Mouse (Mus musculus): ENCODE data around the gene Flna. TPM values are rescaled to one million over a fixed set of nuclear protein-coding genes. Genes with fewer than 3 reads are reported as not detected.
A peak's percentile ranks its signal among the peaks of the same experiment; 100 is the strongest.

Flna gene
- polyA plus RNA-seq (2011; ENCODE audit: insufficient read depth, insufficient read length, low read depth, missing spikeins): 288 and 325 TPM in 2 replicates

DNA sequence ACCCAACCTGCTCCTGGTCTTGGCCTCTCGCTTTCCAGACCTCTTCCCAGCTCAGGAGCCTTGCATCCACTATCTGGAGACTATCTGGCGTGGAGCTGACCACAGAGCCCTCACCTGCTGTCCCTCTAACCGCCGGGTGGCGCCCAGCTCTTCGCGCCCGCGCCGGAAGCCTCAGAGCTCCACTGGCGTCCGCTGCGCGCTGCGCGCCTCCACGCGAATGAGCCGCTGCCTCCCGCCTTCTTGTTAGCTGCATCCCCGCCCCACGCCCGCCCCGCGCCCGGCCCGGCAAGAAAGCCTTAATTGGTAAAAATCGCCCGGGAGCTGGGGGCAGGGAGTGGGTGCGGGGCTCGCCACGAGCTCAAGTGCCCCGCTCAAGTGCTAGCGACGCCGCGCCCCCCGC lies at the start of gene Flna:
Flna (minus strand) TSS at position 206 of the 400 bp plus-strand sequence.
- Histone ChIP-seq H3K9ac (ENCODE audit: low read depth, poor library complexity, severe bottlenecking) (peak within 1 kb of the TSS; percentile 64), H3K4me1 (ENCODE audit: control insufficient read depth, insufficient read depth, low read length) (no peaks in the 10 kb centered on the region), H3K27ac (ENCODE audit: insufficient read depth, low read length) (no peak within 1 kb of the TSS), H3K9me3 (replicated peaks; ENCODE audit: control insufficient read depth, insufficient read depth, low read length, poor library complexity, severe bottlenecking) (no peaks in the 10 kb centered on the region), H3K27me3 (ENCODE audit: control insufficient read depth, insufficient read depth, low read length, poor library complexity, severe bottlenecking) (no peaks in the 10 kb centered on the region), H3K4me3 (ENCODE audit: low read depth, low read length) (peak within 1 kb of the TSS; percentile 52), H3K36me3 (ENCODE audit: control insufficient read depth, insufficient read depth, low read length, poor library complexity, severe bottlenecking) (no peaks in the 10 kb centered on the region)
- TF ChIP-seq CTCF (IDR thresholded peaks at IDR 0.05; ENCODE audit: low read depth, low read length) (no peak), POLR2A (IDR thresholded peaks at IDR 0.05; ENCODE audit: insufficient read depth, low read length) (no peak), EP300 (IDR thresholded peaks at IDR 0.05; ENCODE audit: insufficient read depth, low read depth, low read length) (no peak)

DNA sequence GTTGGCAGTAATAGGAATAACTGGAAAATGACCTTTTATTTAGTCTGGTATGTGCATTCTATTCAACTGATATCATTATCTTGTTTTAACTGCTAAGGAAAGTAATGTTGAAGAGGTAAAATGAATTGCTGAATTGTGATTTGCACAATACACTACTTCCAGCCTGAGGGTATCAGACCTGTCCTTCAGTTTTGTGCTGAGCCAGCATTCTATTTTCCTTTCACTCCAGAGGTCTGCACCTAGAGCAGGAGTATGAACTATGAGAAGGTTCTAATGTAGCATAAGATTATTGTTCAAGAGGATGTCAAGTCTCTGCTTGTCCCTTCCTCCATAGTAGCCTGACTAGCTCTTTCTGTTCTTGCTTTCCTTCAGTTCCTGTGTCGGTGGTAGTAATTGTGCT lies 48.7 kb upstream of the Flna start:
- Histone ChIP-seq H3K4me3 (ENCODE audit: low read depth, low read length) (no peak overlapping the region), H3K36me3 (ENCODE audit: control insufficient read depth, insufficient read depth, low read length, poor library complexity, severe bottlenecking) (peaks cover 9% of the 10 kb centered on the region), H3K27ac (ENCODE audit: insufficient read depth, low read length) (no peak overlapping the region), H3K27me3 (ENCODE audit: control insufficient read depth, insufficient read depth, low read length, poor library complexity, severe bottlenecking) (no peaks in the 10 kb centered on the region), H3K4me1 (ENCODE audit: control insufficient read depth, insufficient read depth, low read length) (peaks cover 3% of the 10 kb centered on the region), H3K9me3 (replicated peaks; ENCODE audit: control insufficient read depth, insufficient read depth, low read length, poor library complexity, severe bottlenecking) (no peaks in the 10 kb centered on the region), H3K9ac (ENCODE audit: low read depth, poor library complexity, severe bottlenecking) (no peak overlapping the region)
- TF ChIP-seq CTCF (IDR thresholded peaks at IDR 0.05; ENCODE audit: low read depth, low read length): no peak
- no peak for TF ChIP-seq EP300 (IDR thresholded peaks at IDR 0.05; ENCODE audit: insufficient read depth, low read depth, low read length)
- TF ChIP-seq POLR2A (IDR thresholded peaks at IDR 0.05; ENCODE audit: insufficient read depth, low read length): no peak

- Histone ChIP-seq H3K36me3 (ENCODE audit: control insufficient read depth, insufficient read depth, low read length, poor library complexity, severe bottlenecking) (peaks cover 5% of the 10 kb centered on the region), H3K4me1 (ENCODE audit: control insufficient read depth, insufficient read depth, low read length) (peaks cover 3% of the 10 kb centered on the region), H3K9ac (ENCODE audit: low read depth, poor library complexity, severe bottlenecking) (peak within 1 kb of the TSS; percentile 72), H3K9me3 (replicated peaks; ENCODE audit: control insufficient read depth, insufficient read depth, low read length, poor library complexity, severe bottlenecking) (no peaks in the 10 kb centered on the region), H3K4me3 (ENCODE audit: low read depth, low read length) (peak within 1 kb of the TSS; percentile 74), H3K27me3 (ENCODE audit: control insufficient read depth, insufficient read depth, low read length, poor library complexity, severe bottlenecking) (no peaks in the 10 kb centered on the region), H3K27ac (ENCODE audit: insufficient read depth, low read length) (peak within 1 kb of the TSS; percentile 11; the same call in 1 of the 2 replicates)
- no peak for TF ChIP-seq EP300 (IDR thresholded peaks at IDR 0.05; ENCODE audit: insufficient read depth, low read depth, low read length)
- peak; percentile 45 for TF ChIP-seq POLR2A (IDR thresholded peaks at IDR 0.05; ENCODE audit: insufficient read depth, low read length)
These were observed 47.2 kb upstream of the Flna start, which contains the start of gene Atp6ap1 for GRCm38 (mm10) chrX:74296538-74297448. TSS of gene Atp6ap1 (plus strand) at chrX:74297097.

DNA sequence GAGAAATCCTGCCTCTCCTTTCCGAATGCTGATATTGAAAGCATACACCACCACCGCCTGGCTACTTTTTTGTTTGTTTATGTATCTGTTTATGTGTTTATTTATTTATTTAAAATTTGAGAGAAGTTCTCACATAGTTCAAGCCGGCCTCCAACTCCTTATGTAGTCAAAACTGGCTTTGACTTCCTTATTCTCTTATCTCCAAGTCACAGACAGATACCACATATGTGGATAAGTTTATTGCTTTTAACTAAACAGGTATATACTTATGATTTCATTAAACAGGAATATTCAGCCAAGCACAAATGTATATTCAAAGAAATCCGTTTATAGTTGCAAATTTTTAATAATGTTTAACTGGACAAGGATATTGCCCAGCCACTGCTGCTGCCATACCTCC lies 43.8 kb upstream of the Flna start:
- Histone ChIP-seq H3K4me3 (ENCODE audit: low read depth, low read length) (no peak overlapping the region), H3K9me3 (replicated peaks; ENCODE audit: control insufficient read depth, insufficient read depth, low read length, poor library complexity, severe bottlenecking) (no peaks in the 10 kb centered on the region), H3K27ac (ENCODE audit: insufficient read depth, low read length) (no peak overlapping the region), H3K9ac (ENCODE audit: low read depth, poor library complexity, severe bottlenecking) (no peak overlapping the region), H3K27me3 (ENCODE audit: control insufficient read depth, insufficient read depth, low read length, poor library complexity, severe bottlenecking) (no peaks in the 10 kb centered on the region), H3K36me3 (ENCODE audit: control insufficient read depth, insufficient read depth, low read length, poor library complexity, severe bottlenecking) (no peaks in the 10 kb centered on the region), H3K4me1 (ENCODE audit: control insufficient read depth, insufficient read depth, low read length) (peaks cover 2% of the 10 kb centered on the region)
- TF ChIP-seq POLR2A (IDR thresholded peaks at IDR 0.05; ENCODE audit: insufficient read depth, low read length) (no peak), EP300 (IDR thresholded peaks at IDR 0.05; ENCODE audit: insufficient read depth, low read depth, low read length) (no peak), CTCF (IDR thresholded peaks at IDR 0.05; ENCODE audit: low read depth, low read length) (no peak)

DNA sequence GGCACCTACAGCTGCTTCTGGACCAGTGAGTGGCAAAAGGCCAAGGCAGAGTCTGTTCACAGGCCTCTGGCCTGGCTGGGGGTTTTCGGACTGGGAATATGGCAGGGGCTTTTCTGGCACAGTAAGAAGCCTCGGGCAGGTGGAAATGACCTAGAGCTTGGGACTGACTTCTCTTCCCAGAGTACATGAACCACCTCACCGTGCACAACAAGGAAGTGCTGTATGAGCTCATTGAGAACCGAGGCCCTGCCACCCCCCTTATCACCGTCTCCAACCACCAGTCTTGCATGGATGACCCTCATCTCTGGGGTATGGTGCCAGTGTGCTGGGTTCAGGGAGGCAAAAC lies 33.4 kb upstream of the Flna start:
- Histone ChIP-seq H3K4me3 (ENCODE audit: low read depth, low read length) (peak overlapping the region; percentile 95), H3K36me3 (ENCODE audit: control insufficient read depth, insufficient read depth, low read length, poor library complexity, severe bottlenecking) (0 out of 2 replicates have a peak, but pooled peaks cover 2% of the 10 kb centered on the region), H3K27me3 (ENCODE audit: control insufficient read depth, insufficient read depth, low read length, poor library complexity, severe bottlenecking) (no peaks in the 10 kb centered on the region), H3K27ac (ENCODE audit: insufficient read depth, low read length) (no peak overlapping the region), H3K9ac (ENCODE audit: low read depth, poor library complexity, severe bottlenecking) (peak overlapping the region; percentile 87), H3K9me3 (replicated peaks; ENCODE audit: control insufficient read depth, insufficient read depth, low read length, poor library complexity, severe bottlenecking) (no peaks in the 10 kb centered on the region), H3K4me1 (ENCODE audit: control insufficient read depth, insufficient read depth, low read length) (peaks cover 2% of the 10 kb centered on the region)
- TF ChIP-seq EP300 (IDR thresholded peaks at IDR 0.05; ENCODE audit: insufficient read depth, low read depth, low read length) (no peak), CTCF (IDR thresholded peaks at IDR 0.05; ENCODE audit: low read depth, low read length) (no peak), POLR2A (IDR thresholded peaks at IDR 0.05; ENCODE audit: insufficient read depth, low read length) (no peak)

Data from ES-Bruce4 (cell line).